Mouse (Mus musculus) urinary bladder, postnatal 25 days (tissue): ENCODE measurements at regions not wholly inside any gene's neighbourhood (a gene's known extent, or its start where the extent isn't known, plus 50 kb on each side); places are given as distances from the start of the nearest gene placed in this dataset.

Experiments
- DNase-seq: peaks from one replicate; pipeline ENCODE4 v3.0.0; 2022; ENCODE audit warnings: low spot score

DNA sequence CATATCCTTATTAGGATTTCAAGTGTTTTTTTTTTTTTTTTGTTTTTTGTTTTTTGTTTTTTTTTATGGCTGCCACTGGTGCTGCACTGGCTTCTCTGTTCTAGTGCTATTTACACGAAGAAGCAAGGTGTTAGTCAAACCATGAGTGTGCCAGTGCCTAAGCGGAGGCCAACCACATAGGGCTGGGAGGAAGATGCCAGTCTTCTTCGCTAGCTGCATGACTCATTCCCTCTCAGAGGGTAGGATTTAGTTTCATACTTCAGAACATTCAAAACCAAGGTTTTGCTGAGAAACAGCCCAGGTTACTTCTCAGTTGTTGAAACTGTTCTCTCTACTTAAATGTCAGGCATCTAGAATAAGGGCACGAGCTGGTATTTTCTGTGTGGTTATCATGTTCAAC lies 72.6 kb downstream of the Icos start:
- no peak for DNase-seq

DNA sequence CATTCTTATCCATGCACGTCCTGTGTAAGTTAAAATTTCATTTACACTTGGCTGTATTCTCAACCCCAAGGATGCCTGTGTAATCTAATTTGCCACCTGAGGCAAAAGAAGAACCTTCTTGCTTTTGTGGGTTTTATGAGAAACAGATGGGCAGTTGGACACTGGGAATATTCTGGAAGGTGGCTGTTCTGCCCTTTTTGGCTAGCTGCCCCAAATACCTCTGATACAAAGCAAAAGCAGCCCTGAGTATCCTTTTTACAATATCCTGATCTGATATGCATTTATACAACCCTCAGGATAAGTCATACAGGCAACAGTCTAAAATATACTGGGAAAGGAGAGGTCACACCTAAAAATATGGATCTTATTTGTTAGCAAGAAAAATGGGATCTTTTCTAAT lies 75.9 kb downstream of the Icos start:
- no peak for DNase-seq

DNA sequence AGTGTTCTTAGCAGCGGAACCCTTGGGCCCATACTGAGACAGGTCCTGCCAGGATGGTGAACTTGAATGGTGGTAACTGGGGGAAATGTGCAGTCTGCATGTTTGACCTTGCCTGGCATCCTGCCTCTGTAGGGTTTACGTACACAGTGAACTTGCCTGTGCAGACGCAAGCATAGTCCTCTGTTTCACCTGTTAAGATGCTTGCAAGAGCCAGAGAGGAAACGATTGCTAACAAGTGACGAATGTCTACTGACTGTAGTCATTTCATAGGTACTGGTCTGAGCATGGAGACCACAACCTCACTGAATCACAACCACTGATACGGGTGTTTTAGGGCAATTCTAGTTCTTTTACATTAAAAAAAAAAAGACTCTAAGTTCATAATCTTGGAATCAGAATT lies 76.7 kb downstream of the Icos start:
- no peak for DNase-seq

DNA sequence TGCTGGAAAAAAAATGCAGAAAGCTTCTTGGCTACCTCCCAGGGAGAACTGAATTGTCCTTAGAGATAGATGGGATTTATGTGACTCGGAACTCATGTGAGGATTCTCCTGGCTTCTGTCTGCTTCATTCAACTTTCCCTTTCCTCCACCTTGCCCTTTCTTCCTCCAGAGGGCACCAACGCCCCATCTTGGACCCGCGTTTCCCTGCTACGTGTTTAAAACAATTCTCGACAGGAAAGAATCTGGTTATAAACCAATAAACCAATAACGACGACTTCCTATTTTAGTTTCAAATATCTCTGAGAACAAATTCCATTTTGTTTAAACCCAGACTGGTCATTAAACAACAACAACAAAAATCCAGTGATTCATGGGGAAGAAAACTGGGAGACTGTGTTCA lies 77.4 kb downstream of the Icos start:
- peak; percentile 40 for DNase-seq

DNA sequence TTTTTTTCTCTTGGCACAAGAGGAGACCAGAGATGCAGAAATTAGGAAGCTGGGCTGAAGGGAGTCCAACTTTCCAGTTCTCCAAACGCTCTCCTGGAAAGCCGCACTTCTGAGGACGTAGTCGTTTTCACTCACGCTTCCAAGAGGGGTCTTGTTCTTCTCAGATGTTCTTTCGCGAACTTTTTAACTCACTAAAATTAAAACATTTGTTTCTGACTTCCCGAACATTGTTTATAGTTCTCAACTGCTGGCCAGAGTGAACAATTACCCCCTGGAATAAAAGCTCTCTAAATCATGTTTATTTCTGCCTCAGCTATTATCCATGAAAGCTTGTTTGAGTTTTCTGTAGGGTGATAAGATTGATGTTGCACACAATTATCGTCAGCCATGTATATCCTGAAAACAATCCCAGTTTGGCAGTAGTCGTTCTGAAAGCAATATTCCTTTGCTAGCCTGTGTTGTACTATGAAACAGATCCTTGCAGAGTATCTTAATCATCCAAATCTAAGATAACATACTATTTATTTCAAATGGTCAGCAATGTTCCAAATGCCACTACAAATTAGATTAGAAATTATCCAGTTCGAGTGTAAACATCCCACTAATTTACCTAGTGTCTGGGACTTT lies 82.3 kb downstream of the Icos start:
- no peak for DNase-seq

DNA sequence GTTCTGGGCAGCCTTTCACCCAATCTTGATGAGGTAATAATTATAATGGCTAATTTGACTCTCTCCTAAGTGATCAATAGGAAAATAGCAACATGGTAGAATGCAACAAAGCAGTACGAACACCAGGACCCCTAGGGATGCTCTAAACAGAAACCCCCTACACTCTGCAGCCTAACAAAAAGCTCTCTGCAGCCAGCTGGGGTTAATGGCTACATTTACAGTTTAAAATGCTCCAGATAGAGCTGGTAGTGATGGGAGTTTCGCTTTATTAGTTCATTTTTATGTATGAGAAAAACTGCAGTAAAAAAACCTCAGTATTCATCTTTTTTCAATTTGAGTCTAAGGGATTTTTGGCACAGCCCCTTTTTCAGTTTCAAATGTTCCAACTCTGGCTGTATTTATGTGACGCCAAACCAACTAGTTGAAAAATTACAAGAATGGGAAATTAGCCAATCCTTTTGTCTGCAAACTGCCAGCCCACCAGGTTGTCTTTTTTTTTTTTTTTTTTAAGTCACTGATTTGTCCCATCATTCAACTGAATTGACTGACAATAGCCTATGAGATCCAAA lies 84.2 kb downstream of the Icos start:
- DNase-seq = no peak

DNA sequence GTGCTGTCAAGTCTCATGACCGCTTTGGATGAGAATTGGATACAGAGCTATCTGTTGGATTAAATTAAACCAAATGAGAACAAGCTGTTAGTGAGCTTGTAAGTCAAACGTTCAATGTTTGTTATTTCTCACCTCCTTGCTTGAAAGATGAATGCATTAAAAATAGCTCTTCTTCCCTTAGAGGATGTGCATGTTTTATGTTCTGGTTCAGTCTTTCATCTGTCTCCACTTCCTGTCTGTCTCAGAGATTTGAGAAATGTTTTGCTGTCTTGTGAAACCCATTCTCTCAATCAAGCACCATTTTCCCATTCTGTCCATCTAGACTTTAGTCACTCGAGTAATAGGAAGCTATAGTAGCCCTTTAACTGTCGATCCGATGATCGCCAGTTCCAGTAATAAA lies 90.4 kb downstream of the Icos start:
- DNase-seq = no peak

DNA sequence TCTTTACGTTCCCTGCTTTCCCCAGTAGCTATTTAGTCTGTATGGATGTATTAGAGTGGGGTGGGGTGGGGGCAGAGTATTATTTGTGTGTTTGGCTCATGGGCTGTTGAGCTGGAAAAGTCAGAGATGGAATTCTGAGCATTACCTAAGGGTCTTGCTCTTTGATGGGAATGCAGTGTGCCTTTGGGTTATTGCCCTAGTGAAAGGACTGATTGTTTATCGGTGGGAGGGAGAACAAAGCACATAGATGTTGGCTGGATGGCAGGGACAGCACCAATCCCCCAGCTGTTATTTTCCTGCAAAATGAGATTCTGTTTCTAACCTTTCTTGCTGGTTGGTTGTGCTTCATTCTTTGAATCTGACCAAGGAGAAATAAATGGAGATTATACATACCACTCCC lies 96.4 kb downstream of the Icos start:
- DNase-seq = no peak

DNA sequence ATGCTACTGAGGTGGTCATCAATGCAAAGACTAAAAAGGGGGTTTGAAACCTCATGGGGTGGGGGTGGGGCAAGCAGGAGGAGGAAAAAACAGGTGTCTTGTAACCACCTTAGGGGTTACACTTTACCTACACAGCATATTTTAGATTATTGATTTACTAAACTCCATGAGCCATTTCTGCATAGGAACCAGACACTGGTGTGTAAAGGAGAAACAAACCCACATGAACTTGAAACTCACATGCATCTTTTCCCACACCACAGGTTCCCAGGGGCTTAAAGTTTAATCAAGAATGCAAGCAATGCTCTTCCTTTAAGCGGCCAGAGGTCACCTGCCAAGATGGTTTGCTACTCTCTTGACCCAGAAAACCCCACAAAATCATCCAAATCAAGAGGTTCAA lies 97.6 kb downstream of the Icos start:
- DNase-seq = no peak

DNA sequence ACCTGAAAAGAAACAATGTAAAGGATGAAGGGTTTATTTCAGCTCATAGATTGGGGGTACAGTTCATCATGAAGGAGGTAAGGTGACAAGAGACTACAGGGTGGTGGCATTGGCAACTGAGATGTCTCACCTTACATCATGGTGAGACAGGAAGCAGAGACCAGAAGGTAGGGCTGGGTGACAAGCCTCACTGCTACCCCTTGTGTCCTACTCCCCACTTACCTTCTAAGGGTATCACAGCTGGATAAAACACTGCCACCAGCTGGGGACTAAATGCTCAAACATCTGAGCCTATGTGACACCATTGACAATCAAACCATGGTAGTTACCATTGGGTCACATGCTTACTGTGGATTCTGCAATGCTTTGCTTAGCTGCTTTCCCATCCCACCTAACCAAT lies 107.0 kb downstream of the Icos start:
- DNase-seq = no peak

DNA sequence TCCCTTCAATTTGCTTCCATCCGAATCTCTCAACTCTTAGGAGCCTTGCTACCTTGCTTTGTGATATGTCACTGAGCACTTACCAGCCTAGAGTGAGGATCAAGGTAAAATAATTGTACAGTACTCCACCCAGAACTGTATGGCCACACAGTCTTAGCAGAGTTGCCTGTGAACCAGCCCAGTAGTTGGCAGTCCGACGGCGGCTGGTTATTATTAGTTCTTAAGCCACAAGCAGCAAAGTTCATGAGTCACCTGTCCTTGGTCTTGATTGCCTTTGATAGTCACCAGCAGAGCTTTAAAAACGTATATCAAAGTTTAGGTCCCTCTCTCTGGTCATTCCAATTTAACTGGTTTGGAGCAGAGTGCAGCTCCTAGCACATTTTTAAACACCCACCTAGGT lies 109.1 kb downstream of the Icos start:
- DNase-seq = no peak

DNA sequence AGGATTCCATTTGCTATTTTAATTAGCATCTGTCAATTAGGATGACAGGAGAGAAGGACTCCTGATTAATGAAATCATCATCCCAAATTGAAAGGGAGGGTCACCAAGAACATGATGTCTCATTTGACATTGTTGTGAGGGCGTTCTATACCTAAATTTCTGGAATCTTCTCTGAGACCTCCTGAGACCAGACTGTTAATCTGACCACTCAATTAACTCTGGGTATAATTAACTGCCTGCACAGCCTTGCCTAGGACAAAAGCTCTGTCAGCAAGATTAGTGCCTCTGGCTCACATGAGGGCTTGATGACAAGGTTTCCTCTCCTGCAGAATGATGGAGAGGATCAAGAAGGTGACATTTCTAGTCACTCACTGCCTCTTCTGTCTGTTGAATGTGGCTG lies 113.1 kb downstream of the Icos start:
- no peak for DNase-seq

DNA sequence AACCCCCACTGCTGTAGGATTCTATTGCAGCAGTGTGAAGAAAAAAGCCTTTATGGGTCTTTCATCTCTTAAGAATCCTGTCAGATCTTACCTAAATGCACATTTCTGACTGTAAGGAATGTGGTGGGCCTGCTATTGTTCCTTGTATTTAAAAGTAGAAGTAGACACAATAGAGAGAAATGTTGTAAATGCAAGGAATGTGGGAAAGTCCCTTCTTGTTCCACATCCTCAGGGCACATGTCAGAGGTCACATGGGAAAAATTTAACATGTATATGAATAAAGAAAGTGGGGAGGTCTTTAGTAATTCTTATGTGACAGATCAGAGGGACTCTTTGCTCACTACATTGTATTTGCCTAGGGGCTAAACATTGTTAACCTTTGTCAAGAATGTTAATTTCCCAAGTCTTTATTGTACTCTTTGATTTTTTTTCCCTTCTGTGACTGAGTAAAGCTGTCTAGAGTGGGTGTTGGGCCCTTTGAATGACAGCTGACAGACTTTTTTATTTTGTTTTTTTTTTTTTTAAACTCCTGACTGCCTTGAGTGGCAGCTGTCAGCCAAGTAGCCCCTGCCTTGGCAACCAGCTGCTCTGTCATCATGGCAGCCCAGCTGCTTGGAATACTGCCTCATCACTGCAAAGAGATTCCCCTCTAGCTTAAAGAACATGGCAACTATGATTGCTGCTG lies 117.9 kb downstream of the Icos start:
- DNase-seq = no peak

DNA sequence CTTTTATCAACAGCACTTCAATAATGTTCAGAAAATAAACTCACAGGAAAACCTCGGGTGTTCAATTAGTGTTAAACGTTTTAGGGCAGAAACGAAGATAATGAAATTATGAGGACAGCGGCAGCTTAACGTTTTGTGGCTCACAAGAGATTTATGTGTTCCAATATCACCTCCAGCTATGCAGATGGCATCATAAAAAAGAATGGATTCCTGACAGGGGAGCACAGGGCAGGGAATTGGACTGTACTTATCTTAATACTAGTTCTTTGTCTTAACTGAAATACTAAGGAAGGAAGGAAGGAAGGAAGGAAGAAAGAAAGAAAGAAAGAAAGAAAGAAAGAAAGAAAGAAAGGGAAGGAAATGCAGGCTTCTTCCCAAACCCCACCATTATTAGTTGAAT lies 121.6 kb downstream of the Icos start:
- no peak for DNase-seq

DNA sequence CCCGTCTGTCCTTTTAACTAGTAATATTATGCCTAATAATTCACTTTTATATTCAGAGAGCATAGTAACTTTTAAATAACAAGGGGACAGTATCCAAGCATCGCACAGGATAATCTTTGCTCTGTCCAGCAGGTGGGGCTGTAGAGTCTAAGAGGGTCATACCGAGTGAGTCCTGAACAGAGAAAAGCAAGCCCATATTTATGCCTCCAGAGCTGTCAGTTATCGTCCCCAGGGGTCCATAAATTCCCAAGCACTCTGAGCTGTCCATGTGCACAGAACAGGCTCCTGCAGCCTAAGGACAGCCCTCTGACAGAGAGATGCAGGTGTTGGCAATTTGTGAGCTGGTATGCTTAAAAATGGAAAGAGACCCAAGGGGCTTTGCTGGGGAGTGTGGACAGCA lies 124.0 kb downstream of the Icos start:
- peak; percentile 15 for DNase-seq

DNA sequence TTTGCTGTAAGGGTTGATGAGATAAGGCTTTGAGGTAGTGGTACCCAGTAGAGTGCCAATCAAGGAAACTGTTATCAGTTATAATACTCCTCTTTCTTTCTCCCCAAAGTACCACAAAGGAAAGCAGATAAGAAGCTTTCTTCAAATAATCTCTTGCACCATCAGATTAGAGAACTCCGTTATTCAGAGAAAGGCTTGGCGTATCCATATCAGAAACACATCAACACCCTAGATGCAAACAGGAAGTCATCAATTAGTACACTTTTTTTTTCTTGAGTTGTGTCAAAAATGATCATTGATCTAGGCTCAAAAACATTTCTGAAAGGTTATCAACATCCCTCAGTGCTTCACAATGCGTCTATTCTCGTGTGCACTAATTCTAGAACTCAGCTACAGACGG lies 124.6 kb downstream of the Icos start:
- no peak for DNase-seq

DNA sequence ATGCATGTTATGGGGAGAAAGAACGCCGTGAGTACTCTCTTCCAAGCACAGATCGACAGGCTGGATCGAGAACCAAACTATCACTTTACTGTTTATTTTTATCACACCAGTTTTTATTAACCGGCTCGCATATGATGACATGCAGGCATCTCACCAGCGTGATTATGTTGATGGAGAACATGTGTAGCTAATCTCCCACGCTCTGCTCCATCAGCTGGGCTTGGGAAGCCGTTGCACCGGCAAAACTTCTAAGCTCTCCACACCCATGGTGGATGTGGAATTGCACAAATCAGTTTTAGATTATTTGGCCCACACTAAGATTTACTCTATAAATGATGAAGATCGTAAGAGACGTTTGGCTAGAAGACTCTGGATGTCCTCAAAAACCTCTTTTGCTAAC lies 125.9 kb downstream of the Icos start:
- no peak for DNase-seq

DNA sequence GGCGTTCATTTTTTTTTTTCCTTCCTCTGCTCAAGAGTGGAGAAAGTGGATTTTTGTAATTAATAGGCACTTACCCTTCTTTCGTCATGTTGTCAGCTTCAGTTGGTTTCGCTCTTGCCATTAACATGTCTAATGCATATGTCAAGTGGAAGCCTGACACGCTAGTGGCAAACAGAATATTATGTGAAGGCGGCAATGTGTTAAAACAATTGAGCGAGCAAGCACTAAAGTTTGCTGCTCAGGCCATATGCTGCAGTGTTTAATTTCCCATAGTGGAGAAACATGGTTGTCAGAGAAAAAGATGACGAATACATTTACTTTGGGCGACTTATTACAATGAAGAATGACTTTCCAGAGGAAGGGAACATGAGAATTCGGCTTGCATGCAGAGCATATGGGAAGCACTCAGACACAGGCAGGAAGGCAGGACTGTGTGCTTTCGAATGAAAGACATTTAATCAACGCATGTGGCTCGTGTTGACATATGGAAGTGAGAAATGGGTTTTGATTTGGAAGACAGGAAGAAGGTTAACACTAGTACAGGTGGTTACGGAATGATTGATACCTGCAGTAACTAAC lies 134.1 kb downstream of the Icos start:
- DNase-seq = no peak

DNA sequence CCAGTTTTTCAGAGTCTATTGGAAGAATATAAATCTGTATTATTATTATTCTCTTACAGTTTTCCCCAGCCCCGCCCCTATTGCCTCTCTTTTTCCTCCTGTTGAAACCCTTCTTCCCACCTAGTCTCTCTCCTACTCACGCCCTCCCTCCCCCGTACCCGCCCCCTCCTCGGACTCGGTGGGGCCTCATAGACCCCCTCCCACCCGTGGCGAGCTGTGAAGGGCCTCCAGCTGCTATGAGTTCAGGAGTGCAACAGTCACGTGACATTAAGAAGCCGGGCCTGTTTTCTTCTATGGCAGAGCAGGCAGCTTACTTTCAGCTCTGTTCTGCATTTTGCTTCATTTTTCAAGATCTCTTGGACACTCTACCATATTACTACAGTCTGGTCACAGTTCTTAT lies 139.8 kb downstream of the Icos start:
- no peak for DNase-seq

DNA sequence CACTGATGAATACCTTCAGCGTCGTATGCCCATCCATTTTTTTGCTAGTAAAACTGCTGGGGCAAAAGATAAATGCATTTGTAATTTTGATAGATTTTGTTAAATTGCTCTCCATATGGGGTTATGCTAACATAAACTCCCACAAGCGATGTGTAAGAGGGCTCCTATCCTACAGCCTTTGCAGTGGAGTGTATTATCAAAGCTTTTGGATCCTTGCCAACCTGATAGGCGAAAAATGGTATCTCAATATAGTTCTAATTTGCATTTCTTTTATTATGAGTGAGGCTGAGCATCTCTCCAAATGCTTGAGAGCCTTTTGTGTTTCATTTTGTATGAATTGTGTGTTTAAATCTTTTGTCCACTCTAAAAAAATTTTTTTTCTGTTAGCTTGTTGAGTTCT lies 140.3 kb downstream of the Icos start:
- no peak for DNase-seq

DNA sequence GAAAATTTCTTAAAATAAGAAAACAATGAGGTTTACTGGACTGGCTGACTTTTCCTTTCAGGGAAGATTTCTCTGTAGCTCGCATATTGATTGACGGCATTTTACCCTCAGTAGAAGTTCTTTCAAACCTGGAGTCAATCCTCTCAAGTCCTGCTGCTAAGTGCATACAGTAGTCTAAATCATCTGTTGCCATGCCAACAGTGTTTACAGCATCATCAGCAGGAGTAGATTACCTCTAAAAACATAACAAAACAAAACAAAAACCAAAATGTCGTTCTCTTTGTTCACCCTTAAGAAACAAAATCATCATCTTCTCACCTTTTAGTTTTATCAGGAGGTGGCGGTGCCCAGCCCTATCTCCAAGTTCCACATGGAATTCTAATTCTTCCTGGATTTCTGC lies 143.8 kb downstream of the Icos start:
- DNase-seq = no peak

DNA sequence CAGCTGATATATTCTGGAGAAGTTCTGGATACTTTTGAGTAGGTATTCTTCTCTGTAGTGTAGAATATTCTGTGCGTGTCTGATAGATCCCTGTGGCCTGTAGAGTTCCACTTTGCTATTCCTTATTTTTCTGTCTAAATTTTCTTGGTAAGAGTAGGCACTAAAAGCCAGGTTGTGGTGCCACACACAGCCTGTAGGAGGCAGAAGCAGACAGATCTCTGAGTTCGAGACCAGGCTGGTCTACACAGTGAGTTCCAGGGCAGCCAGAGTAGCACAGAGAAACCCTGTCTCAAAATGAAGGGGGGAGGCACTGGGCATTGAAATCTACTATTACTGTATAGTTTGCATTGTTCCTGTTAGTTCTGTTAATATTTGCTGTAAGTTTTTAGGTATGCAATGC lies 147.4 kb downstream of the Icos start:
- no peak for DNase-seq
